Mouse (Mus musculus) skeletal muscle tissue, postnatal 0 days (tissue): ENCODE data around the gene Kansl1l. TPM values are rescaled to one million over a fixed set of nuclear protein-coding genes. Genes with fewer than 3 reads are reported as not detected.

Source experiments
- polyA plus RNA-seq: library from polyadenylated mRNA; unstranded; fragments of >200 nt; fragmentation: Nextera tagmentation; extraction: Ambion mirVana; gene quantifications from 2 replicates; pipeline ENCODE4 v1.2.1, GENCODE M21; 2015

Kansl1l gene
- polyA plus RNA-seq: 8.8 and 11.1 TPM in 2 replicates

DNA sequence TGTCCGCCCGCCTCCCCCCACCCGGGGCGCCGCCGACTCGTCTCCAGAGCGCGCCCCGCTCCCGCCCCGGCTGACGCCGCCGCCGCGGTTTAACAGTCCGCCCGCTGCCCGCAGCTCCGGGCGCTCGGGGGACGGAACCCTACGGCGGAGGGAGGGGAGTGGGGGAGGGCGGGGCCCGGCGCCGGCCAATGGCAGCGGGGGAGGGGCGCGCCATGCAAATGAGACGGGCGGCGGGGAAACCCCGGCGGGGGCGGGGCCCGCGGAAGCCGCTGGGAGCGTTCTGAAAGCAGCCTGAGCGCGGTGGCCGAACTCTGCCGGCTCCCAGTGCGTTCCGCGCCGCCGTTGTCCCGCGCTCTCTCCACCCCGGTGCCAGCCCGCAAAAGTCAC, at the start of gene Kansl1l:
Gene Kansl1l (minus strand): TSS at position 110 of the 387 bp plus-strand sequence.

DNA sequence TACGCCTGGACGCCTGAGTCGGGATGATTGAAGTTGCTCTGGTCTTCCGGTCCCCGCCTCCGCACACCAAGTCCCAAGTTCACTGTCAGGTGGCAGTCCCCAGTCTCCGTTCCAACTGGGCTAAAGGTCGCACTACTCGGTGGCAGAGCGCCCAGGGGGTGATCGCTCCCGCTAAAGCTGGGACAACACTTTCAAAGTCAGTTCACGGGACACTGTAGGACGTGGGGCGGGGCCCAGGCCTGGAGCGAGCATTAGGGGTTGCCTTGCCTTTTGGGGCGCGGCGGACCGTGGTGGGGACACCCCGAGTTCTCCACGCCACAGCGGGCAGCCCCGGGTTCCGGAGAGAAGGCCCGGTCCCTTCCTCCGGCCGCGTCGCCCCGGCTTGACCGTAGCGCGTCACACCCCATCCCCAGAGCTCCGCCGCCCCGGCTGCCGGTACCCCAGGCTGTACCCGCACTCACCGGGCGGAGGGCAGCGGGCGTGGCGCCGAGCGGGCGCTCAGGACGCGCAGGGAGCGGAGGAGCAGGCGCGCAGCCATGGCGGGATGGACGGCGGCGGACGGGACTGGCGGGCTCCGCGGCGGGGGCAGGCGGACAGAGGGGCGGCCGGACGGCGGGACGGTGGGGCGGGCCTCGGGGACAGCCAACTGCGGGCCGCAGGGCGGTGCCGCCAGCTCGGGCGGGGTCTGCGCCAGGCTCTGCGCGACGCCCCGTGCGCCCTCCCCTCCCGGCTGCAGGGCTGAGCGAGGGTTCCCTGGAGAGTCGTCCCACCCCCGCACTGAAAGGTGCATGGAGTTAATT, 45.5 kb upstream of the Kansl1l start, which contains the start of gene Acadl:
Gene Acadl (minus strand): TSS at position 566 of the 800 bp plus-strand sequence.

GRCm38 (mm10) chr1:66700693-66701575, 116.4 kb downstream of the Kansl1l start, which contains the start of gene Rpe:
Gene Rpe (plus strand): TSS chr1:66700831.

Other genes starting within 250 kb of the Kansl1l start
- gene Rpe, start 116.7 kb downstream of the Kansl1l start, polyA plus RNA-seq: 11.7 and 18.9 TPM in 2 replicates
- 751 and 773 TPM in 2 replicates for gene Acadl, start 45.7 kb upstream of the Kansl1l start, polyA plus RNA-seq
- 26,167 and 30,245 TPM in 2 replicates for gene Myl1, start 127.8 kb upstream of the Kansl1l start, polyA plus RNA-seq
- 64.6 and 73.8 TPM in 2 replicates for gene Lancl1, start 221.3 kb upstream of the Kansl1l start, polyA plus RNA-seq